Mouse (Mus musculus): ENCODE measurements around the gene Stab2.
A peak's percentile ranks its signal among the peaks of the same experiment; 100 is the strongest.

Gene Stab2

GRCm38 (mm10) chr10:86989838-86990237 lies 18.0 kb downstream of the Stab2 start:
- DNase-seq (ENCODE audit: low spot score), result no peak

GRCm38 (mm10) chr10:86976001-86976726 lies 31.7 kb downstream of the Stab2 start:
- DNase-seq (ENCODE audit: low spot score), result no peak

- no peak for DNase-seq (ENCODE audit: low spot score)
Measured at GRCm38 (mm10) chr10:86973276-86973675, 34.5 kb downstream of the Stab2 start.

- peak; percentile 19 for DNase-seq (ENCODE audit: low spot score)
Measured at GRCm38 (mm10) chr10:86972503-86972826, 35.4 kb downstream of the Stab2 start.

- DNase-seq (ENCODE audit: low spot score), result peak; percentile 54
Measured at GRCm38 (mm10) chr10:86971680-86972502, 35.9 kb downstream of the Stab2 start.

- DNase-seq (ENCODE audit: low spot score), result no peak
Measured at GRCm38 (mm10) chr10:86969346-86969745, 38.5 kb downstream of the Stab2 start.

- no peak for DNase-seq (ENCODE audit: low spot score)
Measured at GRCm38 (mm10) chr10:86961542-86962466, 46.0 kb downstream of the Stab2 start.

- DNase-seq (ENCODE audit: low spot score), result no peak
Measured at GRCm38 (mm10) chr10:86955299-86955698, 52.5 kb downstream of the Stab2 start.

GRCm38 (mm10) chr10:86952696-86953095 lies 55.1 kb downstream of the Stab2 start:
- no peak for DNase-seq (ENCODE audit: low spot score)

GRCm38 (mm10) chr10:86950806-86951205 lies 57.0 kb downstream of the Stab2 start:
- DNase-seq (ENCODE audit: low spot score), result no peak

- no peak for DNase-seq (ENCODE audit: low spot score)
Measured at GRCm38 (mm10) chr10:86949886-86950285, 57.9 kb downstream of the Stab2 start.

GRCm38 (mm10) chr10:86947541-86947940 lies 60.3 kb downstream of the Stab2 start:
- DNase-seq (ENCODE audit: low spot score), result peak; percentile 74

- DNase-seq (ENCODE audit: low spot score), result no peak
Measured at GRCm38 (mm10) chr10:86940591-86940990, 67.2 kb downstream of the Stab2 start.

GRCm38 (mm10) chr10:86934376-86934775 lies 73.4 kb downstream of the Stab2 start:
- no peak for DNase-seq (ENCODE audit: low spot score)

- no peak for DNase-seq (ENCODE audit: low spot score)
Measured at GRCm38 (mm10) chr10:86933906-86934305, 73.9 kb downstream of the Stab2 start.

GRCm38 (mm10) chr10:86933180-86933695 lies 74.6 kb downstream of the Stab2 start:
- no peak for DNase-seq (ENCODE audit: low spot score)

GRCm38 (mm10) chr10:86923602-86924001 lies 84.2 kb downstream of the Stab2 start:
- DNase-seq (ENCODE audit: low spot score), result no peak

GRCm38 (mm10) chr10:86915595-86915994 lies 92.2 kb downstream of the Stab2 start:
- DNase-seq (ENCODE audit: low spot score), result no peak

- no peak for DNase-seq (ENCODE audit: low spot score)
Measured at GRCm38 (mm10) chr10:86908562-86908961, 99.3 kb downstream of the Stab2 start.

- DNase-seq (ENCODE audit: low spot score), result no peak
Measured at GRCm38 (mm10) chr10:86907043-86907442, 100.8 kb downstream of the Stab2 start.

- no peak for DNase-seq (ENCODE audit: low spot score)
Measured at GRCm38 (mm10) chr10:86895531-86895930, 112.3 kb downstream of the Stab2 start.

GRCm38 (mm10) chr10:86891066-86891465 lies 116.8 kb downstream of the Stab2 start:
- DNase-seq (ENCODE audit: low spot score), result no peak
